Mouse (Mus musculus): ENCODE data around the gene Bik. TPM values are rescaled to one million over a fixed set of nuclear protein-coding genes. Genes with fewer than 3 reads are reported as not detected.

The Bik gene
- total and polyA plus RNA-seq, 3 experiments, result 7.6 to 10.2 TPM; not detected in 1

- TF ChIP-seq MEF2A (IDR thresholded peaks at IDR 0.05; ENCODE audit: extremely low read depth, insufficient replicate concordance, low read depth, low read length, poor library complexity, severe bottlenecking) (no peak), USF2 (IDR thresholded peaks at IDR 0.05; ENCODE audit: borderline replicate concordance in 1 of 2, insufficient read depth in 1 of 2, low read depth in 1 of 2, low read length in 2 of 2) (no peak), TAL1 (IDR thresholded peaks at IDR 0.05; ENCODE audit: low read length) (no peak), GATA1 (IDR thresholded peaks at IDR 0.05; ENCODE audit: low read depth, low read length) (no peak), MXI1 (IDR thresholded peaks at IDR 0.05; ENCODE audit: low read depth, low read length) (no peak), SMC3 (IDR thresholded peaks at IDR 0.05; ENCODE audit: low read depth, low read length) (peak; percentile 87), TCF12 (IDR thresholded peaks at IDR 0.05; ENCODE audit: low read depth, low read length) (no peak), MYC (IDR thresholded peaks at IDR 0.05; ENCODE audit: low read depth, low read length) (no peak), BHLHE40 (IDR thresholded peaks at IDR 0.05; ENCODE audit: borderline replicate concordance, low read depth, low read length) (peak; percentile 43; the same call in 1 of the 2 replicates), CHD1 (IDR thresholded peaks at IDR 0.05; ENCODE audit: low read depth, low read length) (no peak), ZC3H11A (IDR thresholded peaks at IDR 0.05; ENCODE audit: low read depth, low read length) (peak; percentile 88), TBP (IDR thresholded peaks at IDR 0.05; ENCODE audit: low read depth, low read length) (no peak), NELFE (IDR thresholded peaks at IDR 0.05; ENCODE audit: low read depth, low read length) (no peak), ZKSCAN1 (IDR thresholded peaks at IDR 0.05; ENCODE audit: low read depth, low read length) (no peak), ZNF384 (IDR thresholded peaks at IDR 0.05; ENCODE audit: low read depth, low read length) (no peak), SIN3A (IDR thresholded peaks at IDR 0.05; ENCODE audit: low read length) (peak; percentile 50; the same call in 1 of the 2 replicates), RCOR1 (IDR thresholded peaks at IDR 0.05; ENCODE audit: low read depth, low read length) (no peak)
Measured at GRCm38 (mm10) chr15:83518215-83519048, 8.2 kb upstream of the Bik start (continued).

GRCm38 (mm10) chr15:83520861-83521382, 5.7 kb upstream of the Bik start:
- Histone ChIP-seq H3K4me1 (ENCODE audit: control insufficient read depth in 1 of 2, insufficient read depth in 2 of 2, low read length in 2 of 2) (peaks cover 0 to 7% of the 10 kb centered on the region in 2 experiments; a peak in 1 of 4 replicates), H3K27ac (ENCODE audit: control insufficient read depth, low read depth, low read length) (no peak overlapping the region), H3K4me3 (ENCODE audit: control insufficient read depth in 1 of 2, insufficient read depth in 1 of 2, low read depth in 2 of 2, low read length in 2 of 2) (no peak overlapping the region), H3K27me3 (ENCODE audit: control insufficient read depth in 1 of 2, insufficient read depth in 2 of 2, low read length in 2 of 2) (peaks cover 4 to 12% of the 10 kb centered on the region in 2 experiments; a peak in 3 of 4 replicates), H3K9me3 (replicated peaks; ENCODE audit: insufficient read depth, low read length) (no peaks in the 10 kb centered on the region), H3K9ac (ENCODE audit: control insufficient read depth, low read depth, low read length, poor library complexity, severe bottlenecking) (no peak overlapping the region), H3K36me3 (ENCODE audit: control insufficient read depth in 1 of 2, insufficient read depth in 2 of 2, low read length in 2 of 2) (no peaks in the 10 kb centered on the region), H3K79me2 (ENCODE audit: control insufficient read depth, insufficient read depth, low read length, poor library complexity) (no peaks in the 10 kb centered on the region)
- TF ChIP-seq ZKSCAN1 (IDR thresholded peaks at IDR 0.05; ENCODE audit: low read depth, low read length) (no peak), CHD1 (IDR thresholded peaks at IDR 0.05; ENCODE audit: low read depth, low read length) (no peak), GATA1 (IDR thresholded peaks at IDR 0.05; ENCODE audit: low read depth, low read length) (no peak)
- no peak for DNase-seq (ENCODE audit: low read depth, low spot score)
